Mouse (Mus musculus): ENCODE results near the gene Spag17. TPM values are rescaled to one million over a fixed set of nuclear protein-coding genes. Genes with fewer than 3 reads are reported as not detected.

Gene Spag17
- polyA plus RNA-seq, 1 experiment = 0.05 TPM

DNA sequence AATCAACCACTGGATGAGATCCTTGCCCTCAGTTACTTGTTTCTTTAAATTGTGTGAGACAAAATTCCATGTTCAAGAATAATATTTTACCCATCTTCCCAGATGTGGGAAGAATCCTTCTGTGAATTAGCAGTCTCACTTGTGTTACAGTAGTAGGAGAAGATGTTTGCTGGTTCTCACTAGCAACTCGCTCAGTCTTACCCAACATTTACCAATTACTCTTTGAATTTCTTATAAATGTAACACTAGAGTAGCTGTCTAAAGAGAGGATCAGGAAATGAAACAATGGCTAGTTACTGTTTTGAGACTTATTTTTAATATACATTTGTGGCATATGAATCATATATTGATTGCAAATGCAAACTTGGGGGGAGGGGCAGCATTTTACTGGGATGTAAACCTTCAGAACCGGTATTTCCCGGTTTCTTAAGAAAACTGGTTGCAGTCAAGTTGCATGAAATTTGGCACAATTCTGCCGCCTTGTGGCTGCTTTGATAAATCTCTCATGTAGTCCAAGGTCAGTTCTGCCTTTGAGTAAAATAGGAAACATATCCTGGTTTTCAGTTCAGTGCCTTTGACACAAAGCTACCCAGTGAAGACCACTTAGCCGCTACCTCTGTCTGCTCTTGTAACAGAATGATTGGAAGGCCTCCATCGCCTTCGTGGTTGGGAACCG is 53.5 kb downstream of the Spag17 start:
- Histone ChIP-seq H3K27ac (ENCODE audit: insufficient read depth, low read length) (no peak overlapping the region), H3K4me3 (replicated peaks; ENCODE audit: insufficient read depth, low read depth, low read length) (no peak overlapping the region), H3K27me3 (ENCODE audit: control insufficient read depth, insufficient read depth, low read length) (no peaks in the 10 kb centered on the region), H3K4me1 (ENCODE audit: control insufficient read depth, insufficient read depth, low read length) (no peaks in the 10 kb centered on the region)
- DNase-seq = peak; percentile 38 to 41
- TF ChIP-seq CTCF (IDR thresholded peaks at IDR 0.05; ENCODE audit: borderline replicate concordance, insufficient read depth, low read depth, low read length) (peak; percentile 14; the same call in 1 of the 2 replicates), POLR2A (IDR thresholded peaks at IDR 0.05; ENCODE audit: borderline replicate concordance, insufficient read depth, low read length) (no peak)
- WGBS = 28% methylated on average over 8 of the region's 8 CpGs

DNA sequence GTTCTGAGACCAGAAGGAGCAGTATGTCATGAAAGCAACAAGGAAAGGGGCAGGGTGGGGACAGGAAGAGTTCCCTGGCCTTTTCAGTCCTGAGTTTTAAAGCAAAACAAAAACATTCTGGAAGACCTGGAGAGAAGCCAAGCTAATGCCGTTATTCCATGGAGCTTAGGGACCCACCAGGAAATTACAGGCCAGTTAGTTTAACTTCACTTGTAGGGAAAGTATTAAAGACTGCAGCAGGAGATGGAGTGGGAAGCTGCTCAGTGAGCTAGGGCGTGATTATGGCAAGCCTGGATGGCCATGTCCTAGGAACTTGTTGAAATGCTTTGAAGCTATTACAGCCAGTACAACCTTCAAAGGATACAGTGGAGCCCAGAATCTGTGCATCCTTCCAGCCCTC is 60.0 kb downstream of the Spag17 start:
- Histone ChIP-seq H3K27me3 (ENCODE audit: control insufficient read depth, insufficient read depth, low read length) (no peaks in the 10 kb centered on the region), H3K27ac (ENCODE audit: insufficient read depth, low read length) (no peak overlapping the region), H3K4me1 (ENCODE audit: control insufficient read depth, insufficient read depth, low read length) (no peaks in the 10 kb centered on the region), H3K4me3 (replicated peaks; ENCODE audit: insufficient read depth, low read depth, low read length) (no peak overlapping the region)
- no peak for DNase-seq
- no peak for TF ChIP-seq POLR2A (IDR thresholded peaks at IDR 0.05; ENCODE audit: borderline replicate concordance, insufficient read depth, low read length)
- TF ChIP-seq CTCF (IDR thresholded peaks at IDR 0.05; ENCODE audit: borderline replicate concordance, insufficient read depth, low read depth, low read length) = no peak
- WGBS = 40% methylated on average over 2 of the region's 2 CpGs

DNA sequence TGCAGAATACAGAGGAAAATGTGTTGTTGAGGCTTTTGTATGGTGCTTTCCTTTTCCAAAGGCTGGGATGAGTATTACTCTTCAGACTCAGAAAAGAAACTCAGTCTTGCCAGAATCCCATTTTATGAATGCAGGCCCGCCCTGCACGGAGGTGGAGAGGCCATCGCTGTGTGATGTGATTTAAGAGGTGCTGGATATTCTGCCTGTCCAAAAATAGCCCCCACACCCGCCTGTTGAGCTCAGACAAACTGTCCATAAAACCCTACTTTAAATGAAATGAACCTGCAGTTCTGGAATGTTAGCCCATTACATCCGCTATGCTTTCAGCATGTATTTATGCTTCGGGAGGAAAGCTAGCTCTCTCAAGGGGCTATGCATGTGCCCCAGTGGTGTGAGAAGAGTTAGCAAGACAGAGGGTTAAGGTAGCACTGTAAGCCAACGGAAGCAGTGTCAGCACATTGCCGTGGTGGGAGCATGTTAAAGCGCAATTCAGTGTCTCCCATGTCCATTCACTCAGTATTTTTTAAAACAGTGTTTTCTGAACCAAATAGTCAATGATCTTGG is 68.9 kb downstream of the Spag17 start:
- 84% methylated on average over 9 of the region's 9 CpGs for WGBS
- TF ChIP-seq POLR2A (IDR thresholded peaks at IDR 0.05; ENCODE audit: borderline replicate concordance, insufficient read depth, low read length) (no peak), CTCF (IDR thresholded peaks at IDR 0.05; ENCODE audit: borderline replicate concordance, insufficient read depth, low read depth, low read length) (no peak)
- Histone ChIP-seq H3K27ac (ENCODE audit: insufficient read depth, low read length) (no peak overlapping the region), H3K27me3 (ENCODE audit: control insufficient read depth, insufficient read depth, low read length) (no peaks in the 10 kb centered on the region), H3K4me3 (replicated peaks; ENCODE audit: insufficient read depth, low read depth, low read length) (no peak overlapping the region), H3K4me1 (ENCODE audit: control insufficient read depth, insufficient read depth, low read length) (no peaks in the 10 kb centered on the region)
- no peak for DNase-seq

DNA sequence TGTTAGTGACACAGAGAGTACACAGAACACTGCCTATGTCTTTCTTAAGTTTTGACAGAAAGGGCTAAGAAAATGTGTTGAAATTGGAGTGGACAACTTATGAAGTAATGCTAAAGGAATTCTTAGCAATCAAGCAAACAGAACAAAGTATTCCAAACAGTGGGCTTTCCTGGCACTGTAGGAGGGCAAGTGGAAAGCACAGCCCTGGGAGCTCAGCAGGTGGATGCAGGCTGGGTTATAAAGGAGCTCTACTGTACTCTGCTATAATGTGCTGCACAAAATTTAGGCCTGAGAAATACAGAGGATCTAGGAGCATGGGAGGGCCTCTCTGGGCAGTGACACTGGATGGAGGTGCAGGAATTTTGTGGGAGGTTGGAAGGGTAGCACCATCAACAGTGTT is 71.3 kb downstream of the Spag17 start:
- no peak for DNase-seq
- TF ChIP-seq CTCF (IDR thresholded peaks at IDR 0.05; ENCODE audit: borderline replicate concordance, insufficient read depth, low read depth, low read length) = no peak
- TF ChIP-seq POLR2A (IDR thresholded peaks at IDR 0.05; ENCODE audit: borderline replicate concordance, insufficient read depth, low read length) = no peak
- Histone ChIP-seq H3K27me3 (ENCODE audit: control insufficient read depth, insufficient read depth, low read length) (no peaks in the 10 kb centered on the region), H3K4me1 (ENCODE audit: control insufficient read depth, insufficient read depth, low read length) (no peaks in the 10 kb centered on the region), H3K4me3 (replicated peaks; ENCODE audit: insufficient read depth, low read depth, low read length) (no peak overlapping the region), H3K27ac (ENCODE audit: insufficient read depth, low read length) (no peak overlapping the region)

DNA sequence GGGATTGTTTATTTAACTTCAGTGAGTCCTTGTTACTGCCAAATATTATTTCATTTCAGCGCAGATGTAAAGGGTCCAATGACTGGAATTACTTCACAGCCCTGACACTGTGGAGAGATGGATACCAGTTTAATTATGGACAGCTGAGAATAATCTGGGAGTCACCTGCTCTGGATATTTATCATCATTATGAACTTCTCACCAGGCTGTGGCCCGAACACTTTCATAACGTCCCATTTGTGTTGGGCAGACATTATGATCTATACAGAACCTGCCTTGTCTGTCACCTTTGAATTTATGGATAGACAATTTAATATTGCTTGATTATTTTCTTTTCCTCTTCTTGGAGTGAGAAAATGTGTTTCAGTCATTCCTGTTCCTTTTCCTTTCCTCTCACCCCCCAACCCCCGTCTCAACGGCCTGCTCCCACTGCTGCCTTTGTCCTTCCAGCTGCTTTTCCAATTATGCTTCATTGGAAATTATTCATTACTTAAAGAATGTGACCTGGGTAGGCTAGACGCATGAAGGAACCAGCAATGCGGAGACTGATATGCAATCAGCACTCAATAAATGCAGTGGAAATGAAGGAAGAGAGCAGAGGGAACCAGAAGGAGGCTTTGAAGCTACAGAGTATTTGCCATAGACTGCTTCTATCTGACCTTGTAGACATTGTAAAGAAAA is 74.7 kb downstream of the Spag17 start:
- 74% methylated on average over 7 of the region's 7 CpGs for WGBS

DNA sequence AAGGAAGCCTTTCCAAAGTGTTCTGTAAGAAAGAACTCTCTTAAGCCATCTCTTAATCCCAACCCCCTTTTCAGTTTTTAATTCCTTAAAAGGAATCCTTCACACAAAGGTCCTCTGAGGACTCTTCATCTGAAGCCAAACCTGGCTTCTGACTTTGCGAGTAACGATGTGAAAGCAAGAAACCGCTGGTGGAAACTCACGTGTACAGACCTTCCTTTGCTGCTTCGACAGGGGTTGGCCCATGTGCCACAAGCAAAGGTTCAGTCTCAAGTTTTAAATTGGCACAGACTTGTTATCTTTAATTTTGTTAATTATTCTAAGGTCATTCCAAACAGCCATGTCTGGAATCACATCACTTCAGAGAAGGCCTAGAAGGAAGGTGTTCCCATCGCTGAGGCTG is 79.1 kb downstream of the Spag17 start:
- TF ChIP-seq POLR2A (IDR thresholded peaks at IDR 0.05; ENCODE audit: borderline replicate concordance, insufficient read depth, low read length) = no peak
- no peak for TF ChIP-seq CTCF (IDR thresholded peaks at IDR 0.05; ENCODE audit: borderline replicate concordance, insufficient read depth, low read depth, low read length)
- 91% methylated on average over 6 of the region's 6 CpGs for WGBS
- no peaks in the 10 kb centered on the region for H3K27me3 ChIP-seq (ENCODE audit: control insufficient read depth, insufficient read depth, low read length)
- no peaks in the 10 kb centered on the region for H3K4me1 ChIP-seq (ENCODE audit: control insufficient read depth, insufficient read depth, low read length)
- H3K27ac ChIP-seq (ENCODE audit: insufficient read depth, low read length) = no peak overlapping the region
- no peak for DNase-seq
- no peak overlapping the region for H3K4me3 ChIP-seq (replicated peaks; ENCODE audit: insufficient read depth, low read depth, low read length)

More for the DNA sequence above, 74.7 kb downstream of the Spag17 start:
- no peaks in the 10 kb centered on the region for H3K27me3 ChIP-seq (ENCODE audit: control insufficient read depth, insufficient read depth, low read length)
- H3K4me3 ChIP-seq (replicated peaks; ENCODE audit: insufficient read depth, low read depth, low read length) = no peak overlapping the region
- H3K27ac ChIP-seq (ENCODE audit: insufficient read depth, low read length) = no peak overlapping the region
- no peak for DNase-seq
- TF ChIP-seq POLR2A (IDR thresholded peaks at IDR 0.05; ENCODE audit: borderline replicate concordance, insufficient read depth, low read length) (no peak), CTCF (IDR thresholded peaks at IDR 0.05; ENCODE audit: borderline replicate concordance, insufficient read depth, low read depth, low read length) (no peak)
- no peaks in the 10 kb centered on the region for H3K4me1 ChIP-seq (ENCODE audit: control insufficient read depth, insufficient read depth, low read length)

DNA sequence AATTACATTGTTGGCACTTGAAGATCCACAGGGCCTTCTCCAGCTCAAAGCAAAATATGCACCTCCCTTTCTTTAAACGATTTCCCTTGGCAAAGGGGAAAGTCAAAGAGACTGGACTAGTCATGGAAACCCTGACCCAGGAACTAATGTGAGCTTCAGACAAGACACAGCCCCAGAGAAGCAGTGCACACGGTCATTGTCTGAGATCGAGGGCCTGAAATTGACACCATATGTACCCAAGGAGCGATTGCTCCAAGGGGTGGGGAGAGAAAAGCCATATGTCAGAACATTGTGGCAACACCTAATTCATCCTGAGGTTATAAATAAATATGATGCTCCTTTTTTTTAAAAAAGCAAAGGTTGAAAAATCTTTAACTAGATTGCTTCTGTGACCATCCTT is 80.7 kb downstream of the Spag17 start:
- H3K4me1 ChIP-seq (ENCODE audit: control insufficient read depth, insufficient read depth, low read length) = no peaks in the 10 kb centered on the region
- TF ChIP-seq POLR2A (IDR thresholded peaks at IDR 0.05; ENCODE audit: borderline replicate concordance, insufficient read depth, low read length) (no peak), CTCF (IDR thresholded peaks at IDR 0.05; ENCODE audit: borderline replicate concordance, insufficient read depth, low read depth, low read length) (no peak)
- 43% methylated on average over 4 of the region's 4 CpGs for WGBS

DNA sequence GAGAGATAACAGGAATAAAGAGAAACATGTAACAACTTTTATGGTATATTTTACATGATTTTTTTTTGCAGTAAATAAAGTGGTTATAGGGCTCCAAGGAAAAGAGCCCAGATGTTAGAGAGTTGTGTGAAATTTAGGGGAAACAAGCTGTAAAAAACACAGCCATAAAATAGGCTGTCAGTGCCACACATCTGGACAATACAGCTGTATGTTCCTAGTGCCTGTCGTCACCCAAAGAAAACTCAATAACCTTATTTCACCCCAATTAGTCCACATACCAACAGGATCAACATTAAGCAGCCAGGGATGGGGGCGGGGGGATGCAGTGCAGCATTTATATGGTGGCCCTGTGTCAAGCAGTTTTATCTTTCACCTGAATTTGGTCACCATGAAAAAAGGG is 81.1 kb downstream of the Spag17 start:
- H3K27me3 ChIP-seq (ENCODE audit: control insufficient read depth, insufficient read depth, low read length) = no peaks in the 10 kb centered on the region
- no peak overlapping the region for H3K4me3 ChIP-seq (replicated peaks; ENCODE audit: insufficient read depth, low read depth, low read length)
- TF ChIP-seq POLR2A (IDR thresholded peaks at IDR 0.05; ENCODE audit: borderline replicate concordance, insufficient read depth, low read length) (no peak), CTCF (IDR thresholded peaks at IDR 0.05; ENCODE audit: borderline replicate concordance, insufficient read depth, low read depth, low read length) (no peak)
- 76% methylated on average over 2 of the region's 2 CpGs for WGBS
- DNase-seq = no peak
- no peaks in the 10 kb centered on the region for H3K4me1 ChIP-seq (ENCODE audit: control insufficient read depth, insufficient read depth, low read length)
- H3K27ac ChIP-seq (ENCODE audit: insufficient read depth, low read length) = no peak overlapping the region

More for the DNA sequence above, 80.7 kb downstream of the Spag17 start:
- Histone ChIP-seq H3K27me3 (ENCODE audit: control insufficient read depth, insufficient read depth, low read length) (no peaks in the 10 kb centered on the region), H3K27ac (ENCODE audit: insufficient read depth, low read length) (no peak overlapping the region), H3K4me3 (replicated peaks; ENCODE audit: insufficient read depth, low read depth, low read length) (no peak overlapping the region)
- DNase-seq = no peak
